Mouse (Mus musculus) heart, postnatal 0 days (tissue): Measurements from ENCODE around the gene Runx3. TPM values are rescaled to one million over a fixed set of nuclear protein-coding genes. Genes with fewer than 3 reads are reported as not detected.
"Not testable (repeated sequence)": the region's sequence is repeated elsewhere in the genome, so short reads cannot be mapped to it uniquely, and the experiment has no call there.

Source experiments
- ATAC-seq: fragments of 200-750 bp; cut with Nextera tagmentation; 2 replicates; pipeline ENCODE4 v1.8.0; 2017; ENCODE audit warnings: low read depth, moderate number of reproducible peaks, moderate library complexity; ENCODE audit not compliant: insufficient read depth
- DNase-seq: peaks from one replicate; pipeline ENCODE4 v3.0.0-alpha.2; 2016; ENCODE audit warnings: low spot score
- H3K27ac ChIP-seq: fragments of 300-500 bp; sonication (generic); 2 replicates; pipeline ENCODE4 v1.5.1; 2014; ENCODE audit warnings: low read depth, mild to moderate bottlenecking
- H3K27me3 ChIP-seq: fragments of 300-500 bp; sonication (generic); 2 replicates; pipeline ENCODE4 v1.6.1; 2014; ENCODE audit warnings: low read length, mixed read lengths; ENCODE audit not compliant: control insufficient read depth, insufficient read depth
- H3K36me3 ChIP-seq: fragments of 300-500 bp; sonication (generic); replicated peaks from 2 replicates; pipeline ENCODE4 v1.6.1; 2014; ENCODE audit warnings: low read length, mixed read lengths; ENCODE audit not compliant: control insufficient read depth, insufficient read depth
- H3K4me1 ChIP-seq: fragments of 300-500 bp; sonication (generic); 2 replicates; pipeline ENCODE4 v1.6.1; 2014; ENCODE audit warnings: antibody characterized with exemption; ENCODE audit not compliant: control insufficient read depth, insufficient read depth
- H3K4me2 ChIP-seq: fragments of 300-500 bp; sonication (generic); 2 replicates; pipeline ENCODE4 v1.6.1; 2014; ENCODE audit warnings: low read depth, mild to moderate bottlenecking, low read length, moderate library complexity
- H3K4me3 ChIP-seq: fragments of 300-500 bp; sonication (generic); 2 replicates; pipeline ENCODE4 v1.5.1; 2014; ENCODE audit warnings: low read depth, low read length
- H3K9ac ChIP-seq: fragments of 300-500 bp; sonication (generic); replicated peaks from 2 replicates; pipeline ENCODE4 v1.6.1; 2014; ENCODE audit warnings: low read depth, low read length, mixed read lengths
- H3K9me3 ChIP-seq: fragments of 300-500 bp; sonication (generic); replicated peaks from 2 replicates; pipeline ENCODE4 v1.6.1; 2016; ENCODE audit warnings: low read length; ENCODE audit not compliant: control insufficient read depth
- CTCF ChIP-seq: IDR thresholded peaks from 2 replicates; pipeline ENCODE4 v1.5.1; 2016; ENCODE audit warnings: antibody characterized with exemption, control low read depth, low read depth
- EP300 ChIP-seq: IDR thresholded peaks from 2 replicates; pipeline ENCODE4 v1.6.1; 2016; ENCODE audit warnings: antibody characterized with exemption, low read depth
- WGBS: fragments of 180-500 bp; shearing (Covaris S2); extraction: QIAGEN DNeasy Blood & Tissue Kit; methylation state at CpG from one replicate; pipeline ENCODE4 v1.1.7; 2014; 5-methylcytosine and 5-hydroxymethylcytosine counted together
- polyA plus RNA-seq: library from polyadenylated mRNA; unstranded; fragments of >200 nt; fragmentation: Nextera tagmentation; extraction: Ambion mirVana; gene quantifications from 2 replicates; pipeline ENCODE4 v1.2.1, GENCODE M21; 2015
- total RNA-seq: library from RNA; depleted of rRNA; stranded (reverse); fragments of >200 nt; gene quantifications from 2 replicates; pipeline ENCODE4 v1.2.3, GENCODE M21; 2014; ENCODE audit warnings: low replicate concordance

Runx3 gene
- total and polyA plus RNA-seq, 2 experiments from 2014 or later: 0.07 to 0.11 TPM

DNA sequence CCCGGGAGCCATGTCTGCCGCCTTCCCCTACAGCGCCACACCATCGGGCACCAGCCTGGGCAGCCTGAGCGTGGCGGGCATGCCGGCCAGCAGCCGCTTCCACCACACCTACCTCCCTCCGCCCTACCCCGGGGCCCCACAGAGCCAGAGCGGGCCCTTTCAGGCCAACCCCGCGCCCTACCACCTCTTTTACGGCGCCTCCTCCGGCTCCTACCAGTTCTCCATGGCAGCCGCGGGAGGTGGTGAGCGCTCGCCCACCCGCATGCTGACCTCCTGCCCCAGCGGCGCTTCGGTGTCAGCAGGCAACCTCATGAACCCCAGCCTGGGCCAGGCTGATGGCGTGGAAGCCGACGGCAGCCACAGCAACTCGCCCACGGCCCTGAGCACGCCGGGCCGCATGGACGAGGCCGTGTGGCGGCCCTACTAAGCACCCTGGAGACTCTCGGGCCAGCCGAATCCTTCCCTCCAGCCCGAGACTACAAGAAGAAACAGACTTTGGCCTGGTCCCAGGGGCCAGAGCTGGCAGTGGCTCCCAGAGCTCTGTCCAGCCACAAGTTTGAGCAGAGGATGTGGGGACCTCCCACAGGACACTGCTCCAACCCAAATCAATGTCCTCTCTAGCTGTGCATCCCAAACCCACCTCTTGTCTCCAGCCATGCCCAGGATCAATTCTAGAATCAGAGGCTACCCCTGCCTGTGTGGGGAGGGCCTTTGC lies 55.1 kb downstream of the Runx3 start:
- TF ChIP-seq EP300 (no peak), CTCF (no peak)
- H3K9me3 ChIP-seq: no peaks in the 10 kb centered on the region
- ATAC-seq (peak; percentile 41), DNase-seq (no peak)
- peak overlapping the region; percentile 27 for H3K4me3 ChIP-seq
- no peak overlapping the region for H3K27ac ChIP-seq
- WGBS: 17% methylated on average over 38 of the region's 38 CpGs
- peaks cover 52% of the 10 kb centered on the region for H3K27me3 ChIP-seq
- peak overlapping the region; percentile 55 for H3K4me2 ChIP-seq
- H3K9ac ChIP-seq: no peak overlapping the region
- 0 out of 2 replicates have a peak, but pooled peaks cover 6% of the 10 kb centered on the region for H3K4me1 ChIP-seq
- no peaks in the 10 kb centered on the region for H3K36me3 ChIP-seq

DNA sequence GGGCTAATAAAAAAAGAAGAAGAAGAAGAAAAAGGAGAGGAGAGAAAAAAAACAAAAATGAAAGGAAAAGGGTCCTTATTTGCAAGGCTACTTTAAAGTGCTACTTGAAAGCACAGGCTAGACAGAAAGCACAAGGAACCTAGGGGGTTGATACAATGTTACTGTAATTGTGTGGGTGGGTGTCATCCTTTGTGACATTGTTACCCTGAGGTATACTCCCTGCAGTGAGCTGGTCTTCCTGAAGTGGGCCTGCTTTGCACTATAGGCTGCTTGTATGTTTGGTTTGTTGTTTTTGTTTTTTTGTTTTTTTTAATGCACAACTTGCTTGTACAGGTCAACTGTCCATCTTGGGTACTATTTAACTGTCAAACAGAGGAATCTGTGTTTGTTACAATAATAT lies 57.1 kb downstream of the Runx3 start:
- H3K27me3 ChIP-seq: peaks cover 37% of the 10 kb centered on the region
- TF ChIP-seq CTCF (no peak), EP300 (no peak)

DNA sequence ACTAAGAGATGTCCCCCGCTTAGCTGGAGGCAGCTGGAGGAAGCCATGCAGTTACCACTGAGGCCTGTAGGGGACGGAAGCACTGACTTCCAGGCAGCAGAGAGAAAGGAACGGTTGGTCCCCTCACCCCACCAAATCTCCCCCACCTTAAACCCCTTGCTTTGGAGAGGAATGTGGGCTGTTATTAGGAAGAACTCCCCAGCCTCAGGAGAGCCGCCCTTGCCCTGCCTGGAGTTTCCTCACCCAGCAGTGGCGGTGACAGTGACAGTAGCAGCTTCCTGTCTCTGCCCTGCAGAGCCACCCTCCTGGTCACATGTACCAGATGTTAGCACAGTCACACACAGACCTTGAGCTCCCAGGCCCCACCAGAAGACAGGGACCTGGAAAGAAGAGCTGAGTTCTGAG lies 58.6 kb downstream of the Runx3 start:
- DNase-seq (no peak), ATAC-seq (no peak)
- WGBS: 31% methylated on average over 5 of the region's 5 CpGs
- Histone ChIP-seq H3K4me2 (no peak overlapping the region), H3K9me3 (no peaks in the 10 kb centered on the region), H3K9ac (no peak overlapping the region), H3K4me1 (0 out of 2 replicates have a peak, but pooled peaks cover 6% of the 10 kb centered on the region), H3K27me3 (peaks cover 23% of the 10 kb centered on the region), H3K36me3 (no peaks in the 10 kb centered on the region), H3K4me3 (no peak overlapping the region), H3K27ac (no peak overlapping the region)
- TF ChIP-seq EP300: no peak
- peak; percentile 30; the same call in 1 of the 2 replicates for TF ChIP-seq CTCF

More for the DNA sequence above, 57.1 kb downstream of the Runx3 start:
- no peak overlapping the region for H3K9ac ChIP-seq
- no peak overlapping the region for H3K4me3 ChIP-seq
- 0 out of 2 replicates have a peak, but pooled peaks cover 6% of the 10 kb centered on the region for H3K4me1 ChIP-seq
- no peak overlapping the region for H3K27ac ChIP-seq
- H3K36me3 ChIP-seq: no peaks in the 10 kb centered on the region
- no peak overlapping the region for H3K4me2 ChIP-seq
- no peaks in the 10 kb centered on the region for H3K9me3 ChIP-seq
- no peak for ATAC-seq
- DNase-seq: no peak

DNA sequence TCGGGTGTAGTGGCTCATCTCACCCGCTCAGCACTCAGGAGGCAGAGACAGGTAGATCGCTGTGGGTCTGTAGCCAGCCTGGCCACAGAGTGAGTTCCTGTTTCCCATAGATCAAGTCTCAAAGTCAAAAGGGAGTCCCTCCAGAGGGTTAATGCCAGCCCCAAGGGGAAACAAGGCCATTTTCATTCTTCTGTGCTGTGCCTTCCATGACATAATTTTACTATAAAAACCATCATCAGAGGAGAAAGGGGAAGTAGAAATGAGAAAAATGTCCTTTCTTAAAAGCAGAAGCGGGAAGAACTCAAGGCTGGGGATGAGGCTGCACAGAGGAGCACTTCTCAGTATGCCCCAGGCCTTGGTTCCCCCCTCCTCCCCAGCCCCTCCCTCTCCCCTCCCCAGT lies 61.4 kb downstream of the Runx3 start:
- ATAC-seq (no peak), DNase-seq (no peak)
- Histone ChIP-seq H3K27ac (no peak overlapping the region), H3K27me3 (peaks cover 5% of the 10 kb centered on the region), H3K4me2 (no peak overlapping the region), H3K4me1 (no peaks in the 10 kb centered on the region), H3K9me3 (no peaks in the 10 kb centered on the region), H3K4me3 (no peak overlapping the region), H3K9ac (no peak overlapping the region), H3K36me3 (no peaks in the 10 kb centered on the region)
- WGBS: 90% methylated on average over 4 of the region's 4 CpGs
- no peak for TF ChIP-seq EP300
- TF ChIP-seq CTCF: no peak

GRCm38 (mm10) chr4:135184277-135184676 lies 63.8 kb downstream of the Runx3 start:
- not testable (repeated sequence) for H3K36me3 ChIP-seq, DNase-seq, H3K27ac ChIP-seq, H3K4me1 ChIP-seq, H3K4me2 ChIP-seq, ATAC-seq, H3K4me3 ChIP-seq, H3K9me3 ChIP-seq, H3K9ac ChIP-seq, H3K27me3 ChIP-seq
- 98% methylated on average over 5 of the region's 13 CpGs for WGBS

DNA sequence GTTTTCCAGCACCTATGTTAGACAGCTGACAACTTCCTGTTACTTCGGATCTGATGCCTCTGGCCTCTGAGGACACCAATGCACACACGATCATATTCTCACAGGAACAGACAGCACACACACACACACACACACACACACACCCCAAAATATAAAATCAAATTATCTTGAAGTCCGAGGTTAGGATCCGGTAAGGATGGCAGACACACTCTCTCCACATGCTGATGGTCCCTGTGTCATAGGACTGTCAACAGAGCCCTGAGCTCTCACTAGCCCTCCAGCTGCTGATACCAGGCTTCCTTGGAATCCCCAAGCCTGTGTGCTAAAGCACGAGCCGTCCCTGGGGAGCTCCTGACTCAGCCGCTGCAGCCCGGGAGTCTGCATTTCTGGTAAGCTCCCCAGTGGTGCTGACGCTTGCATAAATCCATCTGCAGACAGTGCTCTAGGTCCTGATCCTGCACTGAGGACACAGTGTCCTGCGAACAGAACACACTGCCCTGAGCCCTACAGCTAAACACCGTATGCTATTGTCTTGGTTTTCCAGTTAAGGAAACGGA lies 69.1 kb downstream of the Runx3 start:
- Histone ChIP-seq H3K9ac (no peak overlapping the region), H3K27ac (no peak overlapping the region), H3K9me3 (no peaks in the 10 kb centered on the region), H3K4me1 (no peaks in the 10 kb centered on the region), H3K27me3 (no peaks in the 10 kb centered on the region), H3K4me2 (no peak overlapping the region), H3K36me3 (no peaks in the 10 kb centered on the region), H3K4me3 (no peak overlapping the region)
- ATAC-seq (no peak), DNase-seq (no peak)
- 71% methylated on average over 12 of the region's 12 CpGs for WGBS
- no peak for TF ChIP-seq CTCF
- TF ChIP-seq EP300: no peak
